Mouse (Mus musculus) Patski (cell line): ENCODE results near the gene Ddr2. TPM values are rescaled to one million over a fixed set of nuclear protein-coding genes. Genes with fewer than 3 reads are reported as not detected.

Experiments
- ATAC-seq: fragments of 100-300 bp; one replicate; pipeline ENCODE4 v1.8.0; 2021
- CTCF ChIA-PET: fragments of 350-600 bp; sonication (Branson Sonifier 250); formaldehyde crosslinking; loops from one replicate; lab custom pipeline; 2022; ENCODE audit warnings: inconsistent platforms; lab: Charles Lee
- POLR2A ChIA-PET: fragments of 350-600 bp; sonication (Branson Sonifier 250); formaldehyde crosslinking; loops from one replicate; lab custom pipeline; 2022; ENCODE audit warnings: antibody characterized with exemption, inconsistent platforms; lab: Charles Lee
- DNase-seq: peaks from one replicate; pipeline ENCODE4 v3.0.0-alpha.2; 2011; ENCODE audit warnings: low read depth, low spot score
- H3K27me3 ChIP-seq: fragments of 371-371 bp; one replicate; pipeline ENCODE4 v1.5.1; 2021
- CTCF ChIP-seq: fragments of 100-300 bp; IDR thresholded peaks from one replicate; pipeline ENCODE4 v1.5.1; 2021
- in situ Hi-C: fragments of 300-500 bp; cut with MboI; formaldehyde crosslinking; loops from 3 replicates; pipeline ENCODE4 v1.11.1; 2018; ENCODE audit warnings: low pct_unique_long_range_greater_than_20kb, mixed read lengths
- polyA plus RNA-seq: library from polyadenylated mRNA; unstranded; gene quantifications from one replicate; pipeline ENCODE4 v1.2.3, GENCODE M21; 2021

Gene Ddr2
- polyA plus RNA-seq, 1 experiment from 2014 or later, result 0.32 TPM

- H3K27me3 ChIP-seq, result no peaks in the 10 kb centered on the region
- ChIA-PET CTCF (no interaction called here), POLR2A (no interaction called here)
- TF ChIP-seq CTCF, result no peak
- in situ Hi-C loops, result no loop called here
- ATAC-seq (peak; percentile 38), DNase-seq (no peak)
These were observed 35.0 kb upstream of the Ddr2 start for GRCm38 (mm10) chr1:170145606-170146005.

GRCm38 (mm10) chr1:170142256-170142871, 31.8 kb upstream of the Ddr2 start:
- ChIA-PET CTCF (interaction anchor here (0.8 to 1.6 kb wide), 4 partner anchors 13 to 668 kb away, joined by 3 to 4 read pairs (median 3); no protein-coding TSS in a partner anchor), POLR2A (no interaction called here)
- no peaks in the 10 kb centered on the region for H3K27me3 ChIP-seq
- TF ChIP-seq CTCF, result no peak
- DNase-seq (no peak), ATAC-seq (peak; percentile 42)
- in situ Hi-C loops, result loop anchor here (5.0 kb wide), 1 partner anchor 610 kb away; the partner anchor contains the start of gene Nuf2

GRCm38 (mm10) chr1:170141626-170142025, 31.1 kb upstream of the Ddr2 start:
- ATAC-seq (no peak), DNase-seq (no peak)
- in situ Hi-C loops, result loop anchor here (5.0 kb wide), 1 partner anchor 609 kb away; the partner anchor contains the start of gene Nuf2
- no peak for TF ChIP-seq CTCF
- H3K27me3 ChIP-seq, result no peaks in the 10 kb centered on the region
- ChIA-PET POLR2A (no interaction called here), CTCF (interaction anchor here (1.2 to 1.6 kb wide), 2 partner anchors 223 to 382 kb away, joined by 3 read pairs; no protein-coding TSS in a partner anchor)

- CTCF ChIA-PET, result interaction anchor here (0.7 to 2.6 kb wide), 27 partner anchors 8 to 604 kb away, joined by 3 to 35 read pairs (median 4); partner anchors contain the start of gene Ccdc190
- ATAC-seq (peak; percentile 97), DNase-seq (peak; percentile 79)
- no peaks in the 10 kb centered on the region for H3K27me3 ChIP-seq
- TF ChIP-seq CTCF, result peak; percentile 93
- POLR2A ChIA-PET, result interaction anchor here (0.5 to 1.0 kb wide), 4 partner anchors 12 to 168 kb away, joined by 3 to 5 read pairs (median 4); partner anchors contain the start of gene Hsd17b7
- in situ Hi-C loops, result loop anchor here (5.0 to 10.0 kb wide), 2 partner anchors 194 to 472 kb away; no protein-coding TSS in a partner anchor
These were observed 25.9 kb upstream of the Ddr2 start for GRCm38 (mm10) chr1:170136351-170137009.

GRCm38 (mm10) chr1:170134264-170134663, 23.7 kb upstream of the Ddr2 start:
- in situ Hi-C loops, result loop anchor here (10.0 kb wide), 1 partner anchor 469 kb away; no protein-coding TSS in a partner anchor
- no peak for ATAC-seq
- H3K27me3 ChIP-seq, result no peaks in the 10 kb centered on the region
- no peak for TF ChIP-seq CTCF
- no peak for DNase-seq
- POLR2A ChIA-PET, result no interaction called here
- CTCF ChIA-PET, result interaction anchor here (1.0 kb wide), 1 partner anchor 79 kb away, joined by 3 read pairs; no protein-coding TSS in a partner anchor

- TF ChIP-seq CTCF, result no peak
- DNase-seq (no peak), ATAC-seq (no peak)
- in situ Hi-C loops, result loop anchor here (10.0 kb wide), 1 partner anchor 466 kb away; no protein-coding TSS in a partner anchor
- ChIA-PET POLR2A (no interaction called here), CTCF (interaction anchor here (1.1 to 1.7 kb wide), 2 partner anchors 12 to 20 kb away, joined by 3 to 4 read pairs; partner anchors contain the start of gene Ddr2)
- H3K27me3 ChIP-seq, result no peaks in the 10 kb centered on the region
These were observed 20.4 kb upstream of the Ddr2 start for GRCm38 (mm10) chr1:170130962-170131361.

- ChIA-PET POLR2A (interaction anchor here (1.6 kb wide), 1 partner anchor 10 kb away, joined by 7 read pairs; no protein-coding TSS in a partner anchor), CTCF (no interaction called here)
- DNase-seq, result no peak
- TF ChIP-seq CTCF, result no peak
- ATAC-seq, result peak; percentile 62
- in situ Hi-C loops, result no loop called here
- H3K27me3 ChIP-seq, result no peaks in the 10 kb centered on the region
These were observed 14.1 kb upstream of the Ddr2 start for GRCm38 (mm10) chr1:170124644-170125043.

- POLR2A ChIA-PET, result no interaction called here
- CTCF ChIA-PET, result interaction anchor here (1.4 to 2.8 kb wide), 3 partner anchors 9 to 23 kb away, joined by 3 to 7 read pairs (median 4); no protein-coding TSS in a partner anchor
- ATAC-seq (peak; percentile 92), DNase-seq (peak; percentile 68)
- no peak for TF ChIP-seq CTCF
- no peaks in the 10 kb centered on the region for H3K27me3 ChIP-seq
- in situ Hi-C loops, result no loop called here
These were observed 3.1 kb upstream of the Ddr2 start for GRCm38 (mm10) chr1:170113616-170114015.

- POLR2A ChIA-PET, result interaction anchor here (0.6 kb wide), 1 partner anchor 185 kb away, joined by 3 read pairs; no protein-coding TSS in a partner anchor
- DNase-seq (no peak), ATAC-seq (no peak)
- in situ Hi-C loops, result no loop called here
- TF ChIP-seq CTCF, result no peak
- H3K27me3 ChIP-seq, result no peaks in the 10 kb centered on the region
- CTCF ChIA-PET, result interaction anchor here (1.6 kb wide), 1 partner anchor 15 kb away, joined by 3 read pairs; no protein-coding TSS in a partner anchor
These were observed 1.7 kb upstream of the Ddr2 start for GRCm38 (mm10) chr1:170112261-170112660.

- H3K27me3 ChIP-seq, result no peaks in the 10 kb centered on the region
- TF ChIP-seq CTCF, result no peak
- POLR2A ChIA-PET, result no interaction called here
- in situ Hi-C loops, result no loop called here
- peak; percentile 15 for ATAC-seq
- CTCF ChIA-PET, result no interaction called here
- DNase-seq, result peak; percentile 22
These were observed 1.2 kb upstream of the Ddr2 start for GRCm38 (mm10) chr1:170111651-170112226.
